Mouse (Mus musculus) G1E (cell line): ENCODE data around the gene Wdr83. TPM values are rescaled to one million over a fixed set of nuclear protein-coding genes. Genes with fewer than 3 reads are reported as not detected.
A peak's percentile ranks its signal among the peaks of the same experiment; 100 is the strongest.

ENCODE experiments used
- ATAC-seq: 2 replicates; pipeline ENCODE4 v1.8.0; 2016; ENCODE audit warnings: mild to moderate bottlenecking; ENCODE audit not compliant: insufficient number of reproducible peaks, poor library complexity, low FRiP score, severe bottlenecking; ENCODE audit errors: extremely low read depth
- DNase-seq: peaks from one replicate; pipeline ENCODE4 v3.0.0; 2012; ENCODE audit warnings: low spot score
- H3K27me3 ChIP-seq: 2 replicates; pipeline ENCODE4 v1.6.1; 2012; ENCODE audit warnings: mild to moderate bottlenecking, low read length, inconsistent platforms; ENCODE audit not compliant: insufficient read depth
- H3K36me3 ChIP-seq: replicated peaks from 2 replicates; pipeline ENCODE3; 2012; ENCODE audit warnings: mild to moderate bottlenecking, inconsistent platforms
- H3K4me1 ChIP-seq: 2 replicates; pipeline ENCODE4 v1.6.1; 2012; ENCODE audit warnings: low read depth, low read length, inconsistent platforms, mixed read lengths; ENCODE audit not compliant: insufficient read depth
- H3K4me3 ChIP-seq: 2 replicates; pipeline ENCODE4 v1.5.1; 2012; ENCODE audit warnings: low read depth, mild to moderate bottlenecking, inconsistent platforms, low read length, moderate library complexity, mixed read lengths
- H3K9me3 ChIP-seq: replicated peaks from 2 replicates; pipeline ENCODE4 v1.6.1; 2012; ENCODE audit warnings: inconsistent platforms
- CTCF ChIP-seq: IDR thresholded peaks from 2 replicates; pipeline ENCODE4 v1.5.1; 2012; ENCODE audit warnings: low read depth, low read length, inconsistent platforms, mixed read lengths
- GATA1 ChIP-seq: IDR thresholded peaks from 2 replicates; pipeline ENCODE4 v1.6.1; 2012; ENCODE audit warnings: borderline replicate concordance, low read length, inconsistent platforms, mixed read lengths
- GATA2 ChIP-seq: IDR thresholded peaks from 2 replicates; pipeline ENCODE4 v1.6.1; 2012; ENCODE audit warnings: low read depth, low read length, inconsistent platforms, borderline replicate concordance
- POLR2AphosphoS5 ChIP-seq: IDR thresholded peaks from 2 replicates; pipeline ENCODE4 v1.6.1; 2012; ENCODE audit warnings: low read depth, low read length, inconsistent platforms; ENCODE audit not compliant: insufficient replicate concordance
- TAL1 ChIP-seq: conservative IDR thresholded peaks from 2 replicates; pipeline ENCODE4 v1.6.1; 2012; ENCODE audit warnings: low read depth, low read length, inconsistent platforms, mixed read lengths
- polyA plus RNA-seq: library from polyadenylated mRNA; stranded (reverse); fragments of >175 nt; gene quantifications from 2 replicates; pipeline ENCODE4 v1.2.3, GENCODE M21; 2012
- total RNA-seq, 2 experiments: library from RNA; stranded (forward) in 1 of 2; stranded (reverse) in 1 of 2; fragments of 200-1000 nt in 1 of 2; fragments of >200 nt in 1 of 2; fragmentation: Nextera tagmentation in 1 of 2; gene quantifications; 2 replicates each; pipeline ENCODE4 v1.2.3; 2014 to 2017

The Wdr83 gene
- total and polyA plus RNA-seq, 3 experiments, result 22.4 to 38.9 (median 27.2) TPM

DNA sequence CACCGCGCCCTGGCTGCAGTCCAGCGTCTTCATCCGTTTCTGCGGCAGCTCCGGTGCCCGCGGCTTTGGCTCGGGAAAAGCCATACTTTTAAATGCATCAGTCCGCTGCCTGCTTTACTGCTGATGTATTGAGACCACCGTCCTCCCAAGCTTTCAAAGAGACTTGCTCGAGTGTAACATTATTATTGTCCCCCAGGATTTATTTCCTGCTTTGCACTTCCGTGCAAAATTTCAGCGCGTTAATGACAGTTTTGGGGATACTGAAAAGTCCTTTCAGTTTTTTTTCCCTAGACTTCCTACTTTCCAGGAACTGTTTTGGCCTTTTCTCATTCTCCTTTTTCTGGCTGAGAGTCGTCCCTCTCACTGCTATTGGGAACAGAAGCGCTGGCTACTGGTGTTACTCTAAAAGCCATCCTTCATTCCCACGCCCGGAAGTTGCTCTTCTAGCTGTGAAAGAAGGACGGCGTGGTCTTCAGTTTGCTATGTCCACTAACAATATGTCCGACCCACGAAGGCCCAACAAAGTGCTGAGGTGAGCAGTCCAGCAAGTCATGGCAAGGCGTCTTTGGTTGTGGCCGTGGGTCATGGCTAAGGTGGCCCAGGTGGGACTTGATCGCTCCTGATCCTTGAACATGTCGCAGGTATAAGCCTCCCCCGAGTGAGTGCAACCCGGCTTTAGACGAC, 432 bp downstream of the Wdr83 start, which contains the start of gene Wdr83os:
Gene Wdr83os, plus strand, starts transcription at position 209 of the 684 bp plus-strand sequence.
- ATAC-seq (no peak), DNase-seq (no peak)
- Histone ChIP-seq H3K9me3 (no peaks in the 10 kb centered on the region), H3K4me3 (peak within 1 kb of the TSS; percentile 93), H3K36me3 (peaks cover 55% of the 10 kb centered on the region), H3K27me3 (no peaks in the 10 kb centered on the region), H3K4me1 (peaks cover 76% of the 10 kb centered on the region)
- TF ChIP-seq CTCF, result no peak
- TF ChIP-seq GATA1, result no peak
- TF ChIP-seq GATA2, result no peak
- TF ChIP-seq TAL1, result no peak
- TF ChIP-seq POLR2AphosphoS5, result no peak

DNA sequence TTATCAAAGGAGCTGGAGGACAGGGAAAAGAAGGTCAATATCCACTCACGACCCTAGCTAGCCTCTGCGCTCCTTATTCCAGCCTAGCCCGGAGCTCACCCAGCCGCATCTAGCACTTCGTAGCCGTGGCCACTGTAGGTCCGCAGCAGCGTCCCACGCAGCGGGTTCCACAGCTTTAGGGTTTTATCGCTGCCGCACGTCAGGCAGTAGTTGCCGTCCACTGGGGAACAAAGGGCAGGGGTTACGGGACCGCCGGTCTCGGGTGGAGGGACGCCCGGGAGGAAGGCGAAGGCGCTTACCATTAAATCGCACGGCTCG, 933 bp downstream of the Wdr83 start:
- H3K27me3 ChIP-seq, result no peaks in the 10 kb centered on the region
- no peak for DNase-seq
- H3K36me3 ChIP-seq, result peaks cover 55% of the 10 kb centered on the region
- peaks cover 76% of the 10 kb centered on the region for H3K4me1 ChIP-seq
- ATAC-seq, result no peak
- no peaks in the 10 kb centered on the region for H3K9me3 ChIP-seq
- TF ChIP-seq POLR2AphosphoS5, result no peak
- no peak for TF ChIP-seq GATA2
- TF ChIP-seq TAL1, result no peak
- TF ChIP-seq GATA1, result no peak
- TF ChIP-seq CTCF, result no peak
- peak overlapping the region; percentile 93 for H3K4me3 ChIP-seq

DNA sequence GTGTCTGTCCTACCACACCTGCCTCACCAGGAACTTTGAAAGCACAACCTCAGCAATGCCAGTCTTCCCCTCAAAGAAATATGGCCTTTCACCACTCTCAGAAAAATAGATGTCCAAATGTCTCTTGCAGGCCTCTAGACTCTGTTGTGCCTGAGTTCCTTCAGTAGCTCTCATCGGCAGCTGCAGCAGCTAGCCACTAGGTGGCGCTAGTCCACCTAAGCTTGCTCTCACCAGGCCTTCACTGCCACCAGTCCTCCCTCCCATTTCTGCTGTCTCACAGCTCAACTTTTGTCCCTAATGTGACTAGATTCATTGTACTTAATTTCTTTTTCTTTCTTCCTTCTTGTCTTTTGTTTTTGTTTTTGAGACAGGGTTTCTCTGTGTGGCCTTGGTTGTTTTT, 4.1 kb downstream of the Wdr83 start:
- ATAC-seq, result no peak
- Histone ChIP-seq H3K4me1 (peaks cover 75% of the 10 kb centered on the region), H3K4me3 (no peak overlapping the region), H3K27me3 (no peaks in the 10 kb centered on the region), H3K36me3 (peaks cover 72% of the 10 kb centered on the region), H3K9me3 (no peaks in the 10 kb centered on the region)
- TF ChIP-seq TAL1, result no peak
- peak; percentile 85 for TF ChIP-seq CTCF
- DNase-seq, result peak; percentile 63

DNA sequence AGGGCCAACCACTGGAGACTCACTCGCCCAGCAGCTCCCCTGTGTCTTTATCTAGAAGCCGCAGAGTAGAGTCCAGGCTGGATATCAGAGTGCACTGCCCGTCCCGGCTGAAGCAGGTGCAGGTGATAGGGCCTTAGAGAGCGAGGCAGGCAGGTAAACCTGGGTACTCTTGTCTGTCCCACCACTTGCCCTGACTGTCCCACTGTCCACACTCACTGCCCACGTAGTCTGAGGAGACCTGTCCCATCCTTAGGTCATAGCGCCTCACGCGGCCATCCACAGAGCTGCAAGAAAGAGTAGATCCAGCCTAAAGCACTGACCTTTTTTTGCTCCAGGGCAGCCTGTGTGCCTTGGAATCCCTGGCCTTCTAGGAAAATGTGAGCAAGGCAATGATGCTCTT, 5.1 kb downstream of the Wdr83 start:
- ATAC-seq, result no peak
- DNase-seq, result no peak
- Histone ChIP-seq H3K4me1 (peaks cover 69% of the 10 kb centered on the region), H3K27me3 (no peaks in the 10 kb centered on the region), H3K9me3 (no peaks in the 10 kb centered on the region), H3K4me3 (peak overlapping the region; percentile 39; the same call in 1 of the 2 replicates), H3K36me3 (peaks cover 72% of the 10 kb centered on the region)
- TF ChIP-seq TAL1 (0 out of 2 replicates have a peak, but pooled peaks have one; percentile 15), CTCF (peak; percentile 53), POLR2AphosphoS5 (no peak)

DNA sequence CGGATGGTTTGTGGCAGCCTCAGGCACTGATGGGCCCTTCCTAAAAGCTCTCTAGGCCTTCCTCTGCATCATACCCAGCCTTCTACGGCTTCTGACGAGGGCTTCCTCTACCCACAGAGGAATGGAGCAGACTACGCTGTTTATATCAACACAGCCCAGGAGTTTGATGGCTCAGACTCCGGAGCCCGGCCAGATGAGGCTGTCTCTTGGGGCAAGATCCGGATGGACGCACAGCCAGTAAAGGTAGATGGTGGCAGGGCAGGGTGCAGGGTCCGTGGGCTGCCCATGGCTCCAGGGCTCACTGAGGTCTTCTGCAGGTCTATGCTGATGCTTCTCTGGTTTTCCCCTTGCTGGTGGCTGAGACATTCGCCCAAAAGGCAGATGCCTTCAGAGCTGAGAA, 6.5 kb downstream of the Wdr83 start:
- Histone ChIP-seq H3K4me3 (no peak overlapping the region), H3K36me3 (peaks cover 73% of the 10 kb centered on the region), H3K9me3 (no peaks in the 10 kb centered on the region), H3K27me3 (no peaks in the 10 kb centered on the region), H3K4me1 (peaks cover 69% of the 10 kb centered on the region)
- DNase-seq (no peak), ATAC-seq (no peak)
- TF ChIP-seq CTCF, result no peak
- TF ChIP-seq GATA2, result no peak
- TF ChIP-seq GATA1, result no peak
- no peak for TF ChIP-seq POLR2AphosphoS5
- TF ChIP-seq TAL1, result no peak

DNA sequence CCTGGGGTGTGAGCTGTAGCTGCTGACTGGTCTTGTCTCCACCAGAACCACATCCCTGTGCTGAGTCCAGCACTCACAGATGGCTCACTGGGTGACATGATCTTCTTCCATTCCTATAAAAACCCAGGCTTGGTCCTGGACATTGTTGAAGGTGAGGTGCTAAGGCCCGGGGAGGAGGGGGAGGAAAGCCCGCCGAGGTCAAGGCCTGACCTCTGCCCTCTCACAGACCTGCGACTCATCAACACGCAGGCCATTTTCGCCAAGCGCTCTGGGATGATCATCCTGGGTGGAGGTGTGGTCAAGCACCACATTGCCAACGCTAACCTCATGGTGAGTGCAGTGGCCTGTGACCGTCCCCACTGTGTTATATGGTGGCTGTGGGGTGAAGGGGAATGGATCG, 6.9 kb downstream of the Wdr83 start:
- no peak for DNase-seq
- Histone ChIP-seq H3K4me1 (peaks cover 65% of the 10 kb centered on the region), H3K36me3 (peaks cover 71% of the 10 kb centered on the region), H3K27me3 (no peaks in the 10 kb centered on the region), H3K9me3 (no peaks in the 10 kb centered on the region), H3K4me3 (no peak overlapping the region)
- ATAC-seq, result no peak
- TF ChIP-seq POLR2AphosphoS5, result no peak
- TF ChIP-seq TAL1, result no peak
- no peak for TF ChIP-seq GATA2
- TF ChIP-seq CTCF, result no peak
- no peak for TF ChIP-seq GATA1

DNA sequence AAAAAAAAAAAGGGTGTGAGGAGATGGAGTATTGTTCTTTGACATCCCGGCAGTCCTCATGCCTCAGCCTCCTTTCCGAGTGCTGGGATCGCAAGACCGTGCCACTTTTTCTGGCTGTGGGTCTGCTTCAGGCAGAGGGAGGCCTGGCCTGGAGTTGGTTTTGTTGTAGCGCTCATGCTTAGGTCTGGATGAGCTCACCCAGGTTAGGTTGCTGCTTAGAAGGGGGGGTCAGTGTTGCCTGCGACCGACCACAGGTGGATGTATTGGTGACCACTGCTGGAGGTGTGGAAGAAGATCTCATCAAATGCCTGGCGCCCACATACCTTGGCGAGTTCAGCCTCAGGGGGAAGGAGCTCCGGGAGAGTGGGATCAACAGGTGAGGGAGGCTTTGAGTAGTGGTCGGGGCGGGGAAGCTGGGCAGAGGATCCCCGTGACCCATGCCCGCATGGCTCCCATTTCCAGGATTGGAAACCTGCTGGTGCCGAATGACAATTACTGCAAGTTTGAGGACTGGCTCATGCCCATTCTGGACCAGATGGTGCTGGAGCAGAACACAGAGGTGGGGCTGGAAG, 8.0 kb downstream of the Wdr83 start:
- H3K27me3 ChIP-seq, result no peaks in the 10 kb centered on the region
- TF ChIP-seq POLR2AphosphoS5 (no peak), GATA1 (no peak), GATA2 (no peak), TAL1 (no peak), CTCF (no peak)
- no peak for DNase-seq
- peaks cover 71% of the 10 kb centered on the region for H3K36me3 ChIP-seq
- H3K4me1 ChIP-seq, result peaks cover 54% of the 10 kb centered on the region
- H3K9me3 ChIP-seq, result no peaks in the 10 kb centered on the region
- no peak for ATAC-seq
- peak overlapping the region; percentile 48; the same call in 1 of the 2 replicates for H3K4me3 ChIP-seq
